Mouse (Mus musculus) right cerebral cortex, postnatal 25 days (tissue): Measurements from ENCODE around the gene E2f4.
"Not testable (repeated sequence)": the region's sequence is repeated elsewhere in the genome, so short reads cannot be mapped to it uniquely, and the experiment has no call there.

ENCODE experiments used
- DNase-seq: peaks from one replicate; pipeline ENCODE4 v3.0.0; 2022

Gene E2f4

DNA sequence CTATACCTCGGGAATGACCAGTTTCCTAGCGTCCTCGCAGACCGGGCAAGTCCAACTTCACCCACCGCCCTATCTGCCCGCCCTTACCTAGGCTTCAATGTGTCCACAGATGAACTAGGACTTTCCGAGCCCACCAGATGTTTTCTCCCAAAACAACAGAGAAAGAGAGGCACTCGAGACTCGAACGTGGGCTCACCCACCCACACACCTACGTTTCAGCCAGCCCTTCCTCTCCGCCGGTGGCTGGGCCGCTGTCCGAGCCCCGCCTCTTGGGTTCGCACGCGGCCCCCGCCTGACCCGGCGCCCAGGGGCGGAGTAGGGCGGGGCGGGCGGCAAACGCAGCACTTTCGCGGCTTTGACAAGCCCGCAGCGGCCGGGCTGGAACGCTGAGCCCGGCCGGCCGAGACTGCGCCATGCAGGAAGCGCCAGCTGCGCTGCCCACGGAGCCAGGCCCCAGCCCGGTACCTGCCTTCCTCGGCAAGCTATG lies 28.0 kb upstream of the E2f4 start, which contains the start of gene Hsf4:
Gene Hsf4, plus strand, starts transcription at position 341 of the 487 bp plus-strand sequence.
- peak; percentile 63 for DNase-seq

DNA sequence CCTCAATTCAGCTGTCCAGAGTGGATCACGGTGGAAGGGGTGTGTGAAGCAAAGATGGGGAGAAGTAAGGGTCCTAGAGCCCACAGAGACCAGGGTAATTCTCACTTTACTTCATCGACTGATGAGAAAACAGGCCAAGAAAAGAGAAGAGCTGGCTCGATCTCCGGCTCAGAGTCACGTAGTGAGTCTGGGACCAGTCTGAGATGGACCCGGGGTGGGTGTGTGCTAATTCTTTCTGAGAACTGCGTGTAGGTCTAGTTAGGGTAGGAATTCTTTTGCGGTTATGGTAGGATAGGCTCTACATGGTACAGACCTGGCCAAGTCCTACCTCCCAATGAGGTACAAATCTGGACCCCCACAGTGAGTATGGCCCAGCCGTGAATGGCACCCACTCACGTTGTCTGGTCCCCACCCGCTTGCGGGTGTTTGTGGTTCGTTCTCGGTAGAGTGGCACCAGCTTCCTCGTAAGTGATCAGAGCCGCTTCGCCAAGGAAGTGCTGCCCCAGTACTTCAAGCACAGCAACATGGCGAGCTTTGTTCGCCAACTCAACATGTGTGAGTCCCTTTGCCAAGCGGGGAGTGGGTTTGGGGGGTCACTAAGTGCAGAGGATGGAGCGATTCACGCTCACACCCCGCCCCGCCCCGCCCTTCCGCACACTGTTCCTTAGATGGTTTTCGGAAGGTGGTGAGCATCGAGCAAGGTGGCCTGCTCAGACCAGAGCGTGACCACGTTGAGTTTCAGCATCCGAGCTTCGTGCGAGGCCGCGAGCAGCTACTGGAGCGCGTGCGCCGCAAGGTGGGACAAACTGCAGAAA lies 27.2 kb upstream of the E2f4 start:
- DNase-seq, result no peak

DNA sequence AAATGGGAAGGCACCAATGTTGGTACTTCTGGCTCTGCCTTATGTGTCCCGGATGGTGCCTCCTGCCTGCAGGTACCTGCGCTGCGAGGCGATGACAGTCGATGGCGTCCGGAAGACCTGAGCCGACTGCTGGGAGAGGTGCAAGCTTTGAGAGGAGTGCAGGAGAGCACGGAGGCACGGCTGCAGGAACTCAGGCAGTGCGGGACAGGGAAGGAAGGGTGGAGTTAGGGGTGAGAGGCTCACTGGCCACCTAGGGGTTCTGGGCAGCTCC lies 26.6 kb upstream of the E2f4 start:
- DNase-seq, result no peak

DNA sequence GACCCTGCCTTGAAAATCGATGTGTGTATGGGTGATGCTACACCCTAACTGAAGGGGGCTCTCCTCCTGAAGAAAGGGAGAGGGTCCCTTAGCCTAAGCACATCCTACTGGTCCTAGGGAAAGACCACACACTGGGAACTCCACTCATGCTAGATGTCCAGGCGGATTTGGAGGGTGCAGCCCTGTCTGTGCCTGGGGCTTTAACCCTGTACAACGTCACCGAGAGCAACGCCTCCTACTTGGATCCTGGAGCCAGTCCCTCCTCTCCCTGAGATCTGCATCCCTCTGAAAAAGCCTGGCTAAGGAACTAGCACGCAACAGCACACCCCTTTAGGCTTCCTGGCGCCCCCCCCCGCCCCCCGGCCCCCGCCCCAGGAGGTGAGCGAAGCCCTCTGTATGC lies 22.1 kb upstream of the E2f4 start:
- no peak for DNase-seq

DNA sequence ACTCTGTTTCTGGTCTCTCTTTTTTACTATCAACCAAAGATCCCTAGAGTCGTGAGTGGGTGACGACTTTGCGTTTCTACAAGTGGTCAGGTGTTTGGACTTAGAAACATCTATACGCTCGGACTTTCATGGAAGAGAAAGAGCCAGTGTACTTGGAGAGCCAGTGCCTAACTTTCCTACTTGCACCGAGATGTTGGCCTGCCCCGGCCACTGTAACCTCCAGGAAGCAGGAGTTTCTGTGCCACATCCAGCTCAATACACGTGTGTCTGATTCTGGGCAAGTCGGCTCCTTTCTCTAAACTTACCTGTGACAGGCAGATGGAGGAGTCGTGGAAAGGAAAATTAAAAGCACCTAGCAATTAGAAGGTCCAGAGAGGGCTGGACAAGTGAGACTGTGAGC lies 21.6 kb upstream of the E2f4 start, which contains the start of gene Nol3:
Gene Nol3, plus strand, starts transcription at position 301 of the 400 bp plus-strand sequence.
- DNase-seq, result no peak

DNA sequence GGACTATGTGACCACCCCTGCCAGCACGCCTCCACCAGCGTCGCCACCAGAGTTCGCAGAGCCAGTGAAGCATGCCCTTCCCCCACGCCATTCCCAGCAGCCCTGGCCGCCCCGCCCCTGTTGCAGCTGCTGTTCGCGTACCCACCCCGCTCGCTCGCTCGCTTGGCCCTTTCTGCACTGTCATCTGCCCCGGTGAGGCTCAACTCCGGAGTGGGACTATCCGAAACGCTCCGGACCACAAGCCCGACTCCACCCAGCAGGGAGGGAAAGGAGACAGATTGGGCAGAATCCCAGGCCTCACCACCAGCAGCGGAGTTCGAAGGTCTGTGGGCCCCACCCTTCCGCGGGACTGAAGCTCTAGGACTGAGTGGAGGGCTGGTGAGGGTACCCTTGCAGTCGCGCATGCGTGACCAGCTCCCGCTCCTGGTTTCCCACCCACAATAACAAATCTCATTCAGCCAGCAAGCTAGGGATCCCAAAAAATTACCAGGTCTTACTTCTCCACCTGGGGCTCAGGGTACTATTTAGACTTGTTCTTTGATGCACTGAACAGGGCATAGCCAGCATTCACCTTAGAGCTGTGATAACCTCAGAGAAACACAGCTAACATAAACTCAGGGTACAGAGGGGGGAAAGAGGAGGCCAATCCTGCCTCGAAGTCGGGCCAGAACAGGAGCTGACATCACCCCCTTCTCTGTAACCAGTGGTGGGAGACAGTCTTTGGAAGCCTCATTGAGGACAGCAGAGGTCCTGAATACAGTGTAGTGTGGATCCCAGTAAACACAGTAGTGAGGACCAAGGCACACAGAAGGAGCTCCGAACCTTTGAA lies 21.0 kb upstream of the E2f4 start:
- DNase-seq, result peak; percentile 46

DNA sequence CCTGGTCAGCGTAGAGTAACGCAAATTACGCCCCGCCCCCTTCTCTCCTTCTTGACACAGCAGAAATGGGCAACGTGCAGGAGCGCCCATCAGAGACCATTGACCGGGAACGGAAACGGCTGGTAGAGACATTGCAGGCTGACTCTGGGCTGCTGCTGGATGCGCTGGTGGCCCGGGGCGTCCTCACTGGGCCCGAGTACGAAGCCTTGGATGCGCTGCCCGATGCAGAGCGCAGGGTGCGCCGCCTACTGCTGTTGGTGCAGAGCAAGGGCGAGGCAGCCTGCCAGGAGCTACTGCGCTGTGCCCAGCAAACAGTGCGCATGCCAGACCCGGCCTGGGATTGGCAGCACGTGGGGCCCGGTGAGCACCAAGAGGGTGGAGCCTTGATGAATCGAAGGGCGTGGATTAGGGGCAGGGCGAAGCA lies 18.5 kb upstream of the E2f4 start:
- DNase-seq, result peak; percentile 83

DNA sequence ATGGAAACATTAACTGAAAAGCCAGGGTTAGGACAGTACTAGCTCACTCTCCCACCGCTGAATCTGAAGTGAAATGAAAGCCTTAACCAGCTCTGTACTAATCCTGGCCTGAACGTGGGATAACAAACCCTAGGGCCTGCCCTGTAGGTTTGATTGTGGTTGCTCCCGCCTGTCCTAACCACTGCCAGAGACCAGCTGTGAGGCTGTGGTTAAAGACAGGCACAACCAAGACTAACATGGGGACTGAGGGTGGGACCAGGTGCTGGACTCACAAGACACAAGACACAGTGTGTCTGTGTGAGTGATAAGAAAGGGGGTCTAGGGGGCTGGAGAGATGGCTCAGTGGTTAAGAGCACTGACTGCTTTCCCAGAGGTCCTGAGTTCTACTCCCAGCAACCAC lies 16.9 kb upstream of the E2f4 start:
- DNase-seq, result no peak

DNA sequence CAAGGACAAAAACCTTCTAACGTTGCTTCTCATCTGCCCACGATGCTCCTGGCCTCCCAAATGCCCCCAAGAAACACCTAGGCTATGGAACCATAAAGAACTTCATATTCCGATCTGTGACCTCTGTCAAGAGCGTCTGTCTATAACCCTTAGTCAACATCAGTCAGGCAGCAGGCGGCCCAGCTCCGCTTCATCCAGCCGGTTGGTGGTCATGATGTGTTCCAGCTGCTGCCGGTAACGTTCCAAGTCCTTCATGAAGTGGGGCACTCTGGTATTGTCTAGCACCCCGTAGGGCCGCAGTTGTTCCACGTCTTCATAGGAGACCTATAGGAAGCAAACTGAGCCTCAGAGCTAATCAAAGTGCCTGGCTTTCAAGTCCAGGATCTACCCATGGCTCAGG lies 15.6 kb upstream of the E2f4 start:
- no peak for DNase-seq

DNA sequence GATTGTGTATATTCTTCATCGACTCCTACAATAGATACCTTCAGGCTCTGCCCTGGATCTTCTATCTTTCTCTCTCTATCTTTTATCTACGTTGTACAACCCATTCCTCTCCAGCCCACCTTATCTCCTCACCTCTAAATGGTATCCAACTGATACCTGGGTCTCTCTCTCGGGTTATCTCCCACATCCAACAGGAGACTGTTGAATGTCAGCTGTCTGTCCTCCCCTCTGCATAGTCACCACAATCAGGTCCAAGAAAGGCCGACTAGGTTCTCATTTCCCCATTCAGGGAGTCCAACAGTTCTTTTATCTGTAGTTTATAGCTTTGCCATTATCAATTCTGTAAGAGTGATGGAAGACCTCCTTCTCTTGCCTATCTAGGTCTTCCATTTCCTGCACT lies 15.2 kb upstream of the E2f4 start:
- DNase-seq, result no peak

DNA sequence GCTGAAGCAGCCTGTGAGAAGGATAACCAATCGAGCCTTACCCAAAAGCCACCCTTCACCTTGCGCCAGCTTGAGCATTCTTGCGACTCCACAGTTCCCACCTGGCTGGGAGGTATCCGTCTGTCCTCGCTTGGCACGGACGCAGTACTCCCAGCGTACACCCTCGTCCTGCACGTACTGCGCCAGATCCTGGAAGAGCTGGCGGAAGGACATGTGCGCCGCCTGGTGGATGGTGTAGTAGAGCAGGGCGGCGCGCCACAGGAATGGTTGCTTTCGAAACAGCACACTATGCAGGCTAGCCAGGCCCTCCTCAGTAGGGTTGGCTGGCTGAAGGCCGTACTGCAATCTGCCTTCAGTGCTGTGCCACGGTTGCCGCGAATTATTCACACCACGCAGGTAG lies 14.4 kb upstream of the E2f4 start:
- no peak for DNase-seq

DNA sequence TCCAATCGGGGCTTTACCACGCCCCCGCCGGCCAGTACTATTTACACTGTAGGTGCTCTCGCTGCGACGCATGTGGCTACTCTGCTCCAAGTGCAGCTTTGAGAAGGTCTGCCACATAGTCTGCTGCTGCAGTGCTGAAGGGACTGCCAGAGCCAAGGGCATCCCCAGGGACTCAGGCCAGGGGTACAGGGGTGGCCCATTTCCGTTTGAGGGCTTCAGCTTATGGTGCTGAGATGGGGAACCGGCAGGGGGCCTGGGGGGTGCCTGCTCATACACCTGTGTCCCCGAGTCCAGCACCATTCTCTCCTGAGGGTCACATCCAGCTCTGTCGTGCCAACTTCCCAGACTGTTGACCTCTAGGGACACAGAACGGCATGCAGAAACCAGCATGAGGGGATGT lies 11.9 kb upstream of the E2f4 start:
- DNase-seq, result no peak

DNA sequence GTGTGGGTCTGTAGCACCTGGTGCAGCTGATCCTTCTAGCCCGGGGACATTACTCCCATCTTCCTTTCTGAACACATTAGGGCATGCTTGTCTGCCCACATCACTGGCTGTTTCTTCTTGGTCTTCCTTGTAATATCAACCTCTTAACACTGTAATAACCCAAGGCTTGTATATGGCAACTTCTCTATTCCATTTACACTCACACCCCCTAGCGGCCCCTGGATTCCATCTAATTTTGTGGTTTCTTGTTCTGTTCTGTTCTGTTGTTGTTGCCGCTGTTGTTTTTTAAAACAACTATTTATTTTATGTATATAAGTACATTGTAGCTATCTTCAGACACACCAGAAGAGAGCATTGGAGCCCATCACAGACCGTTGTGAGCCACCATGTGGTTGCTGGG lies 10.6 kb upstream of the E2f4 start:
- no peak for DNase-seq

DNA sequence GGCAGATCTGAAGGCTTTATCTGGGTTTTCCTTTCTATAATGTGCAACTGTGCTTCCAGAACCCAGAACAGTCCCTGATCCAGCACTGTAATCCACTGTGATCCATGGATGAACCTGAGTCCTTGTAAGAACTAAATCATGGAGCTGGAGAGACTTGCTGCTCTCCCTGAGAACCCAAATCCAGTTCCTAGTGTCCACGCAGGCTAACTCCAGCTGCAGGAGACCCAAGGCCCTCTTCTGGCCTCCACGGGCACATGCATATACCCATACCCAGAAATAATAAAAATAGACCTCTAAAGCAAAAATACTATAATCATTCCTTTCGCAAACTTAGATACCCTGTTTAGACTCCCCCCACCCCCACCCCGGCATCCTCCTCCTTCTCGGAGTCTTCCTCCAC lies 9.2 kb upstream of the E2f4 start:
- DNase-seq, result no peak

DNA sequence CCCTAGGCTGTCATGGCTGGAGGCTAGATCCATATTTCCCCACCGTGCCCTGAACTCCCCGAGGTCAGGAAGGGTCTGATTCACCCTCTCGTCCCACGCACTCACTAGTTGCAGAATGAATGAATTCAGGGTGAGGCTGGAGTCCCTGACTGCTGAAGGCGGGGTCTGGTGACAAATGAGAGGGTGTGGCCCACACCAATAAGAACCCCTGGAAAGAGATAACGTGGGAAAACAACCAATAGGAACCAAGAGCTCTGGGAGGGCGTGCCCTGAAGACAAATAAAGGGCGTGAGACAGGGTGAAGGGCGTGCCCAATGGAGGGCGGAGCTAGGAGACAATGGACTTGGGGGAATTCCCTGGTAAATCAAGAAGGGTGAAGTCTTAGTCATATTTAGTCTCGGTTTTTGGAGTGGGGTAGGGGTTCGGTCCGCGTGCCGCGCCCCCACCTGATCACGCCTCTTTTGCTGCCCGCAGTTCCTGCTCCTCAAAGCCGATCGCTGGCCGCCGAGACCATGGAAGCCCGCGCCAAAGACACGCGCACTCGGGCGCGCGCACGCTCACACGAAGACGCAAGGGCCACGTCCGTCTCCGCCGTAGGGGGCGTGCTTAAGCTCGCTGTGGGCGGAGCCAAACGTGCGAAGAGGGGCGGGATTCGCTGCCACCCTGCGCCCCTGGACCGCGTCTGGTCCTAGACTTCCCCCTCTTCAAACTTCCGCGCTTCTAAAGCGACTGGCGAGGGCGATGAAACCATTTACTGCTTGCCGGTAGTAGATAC lies 8.3 kb upstream of the E2f4 start:
- peak; percentile 96 for DNase-seq

DNA sequence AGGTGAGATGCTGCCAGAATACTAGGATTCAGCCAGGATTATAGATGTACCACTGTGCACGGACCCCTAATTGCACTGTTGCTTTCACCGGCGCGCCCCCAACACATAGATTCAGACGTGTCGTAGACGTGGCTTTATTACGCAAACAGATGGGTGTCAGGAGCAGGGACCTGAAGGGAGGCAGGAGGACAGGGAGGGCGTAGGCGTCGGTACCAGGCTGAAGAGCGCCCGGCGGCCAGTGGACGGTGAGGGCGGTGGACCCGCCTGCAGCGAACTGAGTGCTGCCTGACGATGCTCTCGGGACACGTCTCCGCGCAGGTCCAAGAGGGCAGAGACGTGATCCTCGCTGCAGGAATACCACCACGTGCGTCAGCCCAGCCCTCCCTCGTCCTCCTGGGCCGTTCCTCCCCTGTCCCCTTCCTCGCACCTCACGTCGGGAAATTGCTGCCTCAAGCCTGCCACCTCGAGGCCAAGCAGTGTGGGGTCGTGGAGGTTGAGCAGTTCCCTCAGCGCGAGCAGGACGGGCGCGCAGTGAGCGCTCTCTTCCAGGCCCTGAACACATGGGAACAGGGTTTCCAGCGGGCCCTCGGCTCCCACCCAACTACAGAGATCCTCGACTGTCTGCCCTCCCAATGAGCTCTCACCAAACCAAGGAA lies 7.5 kb upstream of the E2f4 start, which contains the start of gene 4931428F04Rik:
Gene 4931428F04Rik, minus strand, starts transcription at position 60 of the 656 bp plus-strand sequence.
- DNase-seq, result peak; percentile 48

DNA sequence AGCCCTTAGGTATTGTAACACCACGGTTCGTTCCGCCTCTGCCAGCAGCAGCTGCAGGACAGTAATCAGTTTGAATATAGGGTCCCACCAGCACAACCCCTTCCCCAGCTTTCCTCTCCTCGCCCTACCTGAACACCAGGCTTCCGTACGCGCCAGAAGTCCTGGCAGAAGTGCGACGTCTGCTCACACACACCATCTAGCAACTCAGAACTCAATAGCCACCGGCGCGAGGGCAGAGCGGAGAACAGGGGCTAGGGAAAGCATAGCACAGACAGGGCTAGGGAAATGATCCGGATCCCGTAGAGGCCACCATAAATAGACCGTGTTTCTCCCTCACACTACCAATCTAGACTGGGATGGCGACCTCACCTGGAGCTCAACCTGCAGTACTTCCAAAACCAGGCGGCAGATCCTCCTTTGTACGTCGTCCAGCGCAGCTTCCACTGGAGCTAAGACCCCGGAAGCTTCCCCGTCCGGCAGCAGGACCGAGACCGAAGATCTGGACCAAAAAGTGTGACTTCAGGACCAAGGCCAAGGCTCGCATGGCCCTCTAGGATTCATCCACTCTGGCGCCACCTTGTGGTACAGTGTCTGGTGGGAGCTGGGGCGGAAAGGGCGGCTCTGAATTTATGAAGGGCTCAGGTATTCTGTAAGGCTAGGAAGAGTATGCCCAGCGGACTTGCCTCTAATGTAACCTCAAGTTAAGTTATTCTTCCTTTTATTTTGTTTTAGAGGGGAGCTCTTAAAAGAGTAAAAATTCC lies 6.7 kb upstream of the E2f4 start:
- DNase-seq, result peak; percentile 68

DNA sequence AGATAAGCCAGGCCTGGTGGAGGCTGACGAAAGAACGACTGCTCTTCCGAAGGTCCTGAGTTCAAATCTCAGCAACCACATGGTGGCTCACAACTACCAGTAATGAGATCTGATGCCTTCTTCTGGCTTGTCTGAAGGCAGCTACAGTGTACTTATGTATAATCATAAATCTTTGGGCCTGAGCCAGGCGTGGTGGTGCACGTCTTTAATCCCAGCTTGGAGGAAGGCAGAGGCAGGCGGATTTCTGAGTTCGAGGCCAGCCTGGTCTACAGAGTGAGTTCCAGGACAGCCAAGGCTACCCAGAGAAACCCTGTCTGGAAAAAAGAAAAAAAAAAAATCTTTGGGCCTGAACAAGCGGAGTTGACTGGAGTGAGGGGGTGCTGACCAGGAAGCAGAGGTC lies 6.1 kb upstream of the E2f4 start:
- not testable (repeated sequence) for DNase-seq

DNA sequence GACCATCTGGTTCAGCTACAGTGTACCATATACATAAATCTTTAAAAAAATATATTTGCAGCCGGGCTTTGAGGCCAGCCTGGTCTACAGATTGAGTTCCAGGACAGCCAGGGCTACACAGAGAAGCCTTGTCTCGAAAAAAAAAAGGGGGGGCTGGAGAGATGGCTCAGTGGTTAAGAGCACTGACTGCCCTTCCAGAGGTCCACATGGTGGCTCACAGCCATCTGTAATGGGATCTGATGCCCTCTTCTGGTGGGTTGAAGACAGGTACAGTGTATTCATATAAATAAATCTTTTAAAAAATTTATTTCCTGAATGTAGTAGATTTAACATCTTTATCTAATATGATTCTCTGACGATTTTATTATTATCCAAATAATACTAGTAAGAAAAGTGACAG lies 5.7 kb upstream of the E2f4 start:
- DNase-seq, result not testable (repeated sequence)

DNA sequence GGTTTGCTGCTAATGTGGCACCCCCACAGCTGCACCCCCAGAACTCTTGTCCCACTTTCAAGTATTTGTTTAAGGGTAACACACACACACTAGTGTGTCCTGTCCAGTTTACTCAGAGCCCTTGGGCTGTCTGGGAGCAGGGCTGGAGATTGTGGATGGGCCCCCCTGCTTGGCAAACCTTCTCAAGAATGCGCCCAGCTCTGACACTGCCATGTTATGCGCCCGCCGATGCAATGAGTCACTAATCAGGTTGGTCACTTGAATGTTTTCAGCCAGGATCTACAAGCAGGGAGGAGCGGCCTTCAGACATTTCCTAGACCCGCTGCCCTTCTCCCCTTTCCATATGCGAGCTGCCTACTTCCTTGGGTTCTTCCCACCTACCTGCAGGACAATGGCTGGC lies 5.0 kb upstream of the E2f4 start:
- DNase-seq, result no peak

DNA sequence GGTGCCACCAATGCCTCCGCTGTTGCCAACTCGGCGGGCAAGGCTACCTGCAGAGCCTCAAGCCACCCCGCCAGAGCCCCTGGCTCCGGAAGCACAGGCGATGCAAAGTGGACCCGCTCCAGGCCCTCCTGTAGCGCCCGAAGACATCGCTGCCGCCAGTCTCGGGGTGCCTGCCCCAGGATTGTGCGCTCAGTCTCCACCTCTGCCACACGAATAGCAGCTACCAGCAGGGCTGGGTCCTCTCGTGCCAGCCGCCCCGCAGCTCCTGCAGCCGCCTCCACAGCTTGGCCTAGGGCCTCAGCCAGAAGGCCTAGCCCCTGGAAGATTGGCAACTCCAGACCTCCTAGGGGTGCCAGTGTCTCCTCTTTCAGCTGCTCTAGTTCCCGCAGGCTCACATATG lies 4.1 kb upstream of the E2f4 start:
- no peak for DNase-seq

DNA sequence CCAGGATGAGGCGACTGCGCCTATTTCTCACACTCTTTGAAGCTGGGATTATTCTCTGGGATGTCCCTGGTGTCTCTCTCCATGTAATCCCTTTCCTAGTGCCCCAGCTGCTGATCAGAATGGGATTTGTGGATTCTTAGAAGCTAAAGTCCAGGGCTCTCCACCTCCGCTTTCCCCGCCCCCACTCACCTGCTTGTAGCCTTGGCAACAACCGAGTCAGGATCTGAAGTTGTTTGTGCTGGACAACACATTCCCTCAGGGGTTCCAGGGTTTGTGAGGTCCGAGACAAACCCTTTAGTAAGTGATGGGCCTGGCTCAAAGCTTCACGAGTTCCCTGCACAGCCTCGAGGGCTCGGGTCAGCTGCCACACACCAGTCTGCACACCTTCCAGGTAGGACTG lies 2.7 kb upstream of the E2f4 start:
- no peak for DNase-seq
